Mouse (Mus musculus): ENCODE results near the gene Tinf2.

The Tinf2 gene

GRCm38 (mm10) chr14:55707397-55707796 is 25.8 kb upstream of the Tinf2 start:
- intact Hi-C loops (cut with DNase I): no loop called here

DNA sequence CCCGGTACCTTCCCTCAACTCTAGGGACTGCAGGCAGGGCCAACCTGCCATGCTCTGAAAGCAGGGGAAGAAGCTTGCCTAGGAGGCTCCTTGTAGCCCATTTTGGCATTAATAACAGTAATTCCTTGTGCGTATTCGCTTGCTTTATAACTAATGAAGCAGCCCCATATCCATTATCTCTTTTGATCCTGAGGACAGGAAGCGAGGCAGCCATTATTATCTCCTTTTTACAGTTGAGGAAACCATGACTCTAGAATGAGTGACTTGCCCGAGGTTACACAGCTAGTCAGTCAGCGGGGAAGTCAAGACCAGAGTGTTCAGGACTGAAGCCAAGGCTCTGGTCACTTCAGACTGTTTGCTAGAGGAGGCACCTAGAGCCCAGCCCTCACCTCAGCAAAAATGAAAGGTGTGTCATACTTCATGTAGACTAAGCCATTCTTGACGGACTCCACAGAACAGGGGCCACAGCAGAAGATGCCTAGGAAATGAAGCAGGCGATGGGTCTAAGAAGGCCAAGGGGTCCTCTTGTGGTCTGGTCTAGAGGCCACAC is 24.5 kb upstream of the Tinf2 start:
- intact Hi-C loops (cut with DNase I): no loop called here

DNA sequence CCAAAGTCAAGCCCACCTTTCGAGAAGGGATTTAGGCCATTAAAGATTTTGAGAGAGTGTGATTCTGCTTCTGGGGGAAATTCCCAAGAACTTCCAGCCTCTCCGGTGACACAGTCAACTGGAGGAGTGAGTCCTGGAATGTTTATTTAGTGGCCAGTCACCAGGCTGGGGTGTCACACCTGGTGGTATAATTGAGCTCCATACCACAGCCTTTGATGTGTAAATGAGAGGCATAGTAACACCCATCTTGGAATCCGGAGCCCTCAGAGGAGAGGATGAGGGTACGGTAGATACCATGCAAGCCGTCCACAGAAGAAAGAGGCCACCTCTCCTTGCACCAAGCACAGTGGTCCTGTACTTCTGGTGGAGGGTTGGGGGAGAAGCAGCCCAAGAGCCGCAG is 21.1 kb upstream of the Tinf2 start:
- intact Hi-C loops (cut with DNase I): no loop called here

- intact Hi-C loops (cut with DNase I): no loop called here
Observed at GRCm38 (mm10) chr14:55701131-55701530, 19.5 kb upstream of the Tinf2 start.

- intact Hi-C loops (cut with DNase I): no loop called here
Observed at GRCm38 (mm10) chr14:55697226-55697625, 15.6 kb upstream of the Tinf2 start.

DNA sequence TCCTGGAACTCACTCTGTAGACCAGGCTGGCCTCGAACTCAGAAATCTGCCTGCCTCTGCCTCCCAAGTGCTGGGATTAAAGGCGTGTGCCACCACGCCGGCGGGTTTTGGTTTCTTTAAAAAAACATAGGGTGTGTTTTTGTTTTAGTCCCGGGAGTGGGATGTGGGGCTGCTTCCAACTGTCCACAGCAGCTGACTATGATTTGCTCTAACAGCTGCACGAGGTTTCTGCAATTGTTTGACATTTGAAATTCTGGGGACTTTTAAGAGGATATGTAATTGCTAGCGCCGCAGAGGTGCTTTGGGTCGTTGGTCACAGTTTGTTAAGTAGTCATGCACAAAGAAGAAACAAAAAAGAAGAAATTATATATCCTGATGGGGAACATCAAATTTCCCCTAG is 7.8 kb upstream of the Tinf2 start:
- intact Hi-C loops (cut with DNase I): no loop called here

GRCm38 (mm10) chr14:55682118-55682493 is 486 bp upstream of the Tinf2 start:
- intact Hi-C loops (cut with DNase I): no loop called here

DNA sequence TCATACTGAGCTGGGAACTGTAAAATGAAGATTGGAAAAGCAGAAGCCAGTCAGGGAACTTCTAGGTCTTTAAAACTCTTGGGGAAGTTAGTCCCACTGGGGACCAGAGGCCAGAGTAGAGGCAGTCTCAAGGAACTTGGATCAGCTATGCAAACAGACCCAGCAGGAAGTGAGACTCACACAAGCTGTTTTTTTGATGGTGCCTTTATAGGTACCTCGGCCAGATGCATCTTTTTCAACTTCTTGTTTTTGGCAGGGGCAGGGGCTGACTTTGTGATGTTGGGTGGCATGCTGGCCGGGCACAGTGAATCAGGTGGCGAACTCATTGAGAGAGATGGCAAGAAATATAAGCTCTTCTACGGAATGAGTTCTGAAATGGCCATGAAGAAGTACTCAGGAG is 4.0 kb downstream of the Tinf2 start:
- intact Hi-C loops (cut with DNase I): no loop called here

- intact Hi-C loops (cut with DNase I): loop anchor here (5.0 kb wide), 1 partner anchor 35 kb away; the partner anchor contains the start of genes Gm49378 and Ipo4
Observed at GRCm38 (mm10) chr14:55672741-55673060, 8.9 kb downstream of the Tinf2 start.

- intact Hi-C loops (cut with DNase I): loop anchor here (5.0 kb wide), 1 partner anchor 35 kb away; the partner anchor contains the start of genes Gm49378 and Ipo4
Observed at GRCm38 (mm10) chr14:55671833-55672740, 9.5 kb downstream of the Tinf2 start, which contains the start of the genes Gmpr2 and Nedd8. TSS of gene Gmpr2 (plus strand) at chr14:55671941. TSS of gene Nedd8 (minus strand) at chr14:55672124.

GRCm38 (mm10) chr14:55671486-55671832 is 10.2 kb downstream of the Tinf2 start:
- intact Hi-C loops (cut with DNase I): loop anchor here (5.0 kb wide), 1 partner anchor 34 kb away; the partner anchor contains the start of genes Gm49378 and Ipo4

- intact Hi-C loops (cut with DNase I): no loop called here
Observed at GRCm38 (mm10) chr14:55660636-55661035, 21.0 kb downstream of the Tinf2 start.

DNA sequence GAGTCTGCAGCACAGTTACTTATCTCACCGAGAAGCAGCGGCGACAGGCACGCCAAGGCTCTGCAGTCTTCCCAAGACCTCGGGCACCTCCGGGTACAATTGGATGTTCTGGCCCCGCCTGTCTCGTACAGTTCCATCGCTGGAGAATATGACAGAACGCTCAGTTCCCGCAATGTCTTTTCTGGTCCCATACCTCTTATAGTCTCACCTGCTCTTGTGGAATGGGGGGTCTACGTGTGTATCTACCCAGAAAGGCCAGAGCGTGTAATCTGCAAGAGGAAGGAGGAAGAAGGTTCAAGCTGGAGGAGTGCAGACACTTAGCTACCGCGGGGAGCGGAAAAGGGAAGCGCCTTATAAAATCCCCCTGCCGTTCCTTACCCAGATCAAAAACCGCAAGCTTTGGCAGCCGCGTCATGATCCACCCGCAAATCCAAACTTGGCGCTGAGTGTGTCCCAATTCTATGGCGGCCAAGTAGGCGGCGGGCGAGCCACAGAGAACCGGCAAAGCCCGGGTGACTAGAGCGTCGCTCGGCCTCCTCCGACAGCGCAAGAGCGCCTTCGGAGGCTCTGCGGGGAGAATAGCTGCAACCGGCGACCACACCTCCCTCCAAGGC is 21.6 kb downstream of the Tinf2 start, which contains the start of gene Mdp1:
TSS of gene Mdp1 (minus strand) at position 549 of the 614 bp plus-strand sequence.
- intact Hi-C loops (cut with DNase I): no loop called here

GRCm38 (mm10) chr14:55658011-55658410 is 23.6 kb downstream of the Tinf2 start:
- intact Hi-C loops (cut with DNase I): no loop called here

GRCm38 (mm10) chr14:55656935-55657334 is 24.7 kb downstream of the Tinf2 start:
- intact Hi-C loops (cut with DNase I): no loop called here

DNA sequence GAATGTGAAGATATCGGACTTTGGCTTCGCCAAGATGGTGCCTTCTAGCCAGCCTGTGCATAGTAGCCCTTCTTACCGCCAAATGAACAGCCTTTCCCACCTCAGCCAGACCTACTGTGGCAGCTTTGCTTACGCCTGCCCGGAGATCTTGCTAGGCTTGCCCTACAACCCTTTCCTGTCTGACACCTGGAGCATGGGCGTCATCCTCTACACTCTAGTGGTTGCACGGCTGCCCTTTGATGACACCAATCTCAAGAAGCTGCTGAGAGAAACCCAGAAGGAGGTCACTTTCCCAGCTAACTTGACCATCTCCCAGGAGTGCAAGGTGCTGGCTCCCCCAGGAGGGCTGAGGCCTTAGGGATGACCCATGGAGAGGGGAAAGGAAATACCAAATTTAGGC is 30.1 kb downstream of the Tinf2 start:
- intact Hi-C loops (cut with DNase I): no loop called here

GRCm38 (mm10) chr14:55649884-55650283 is 31.7 kb downstream of the Tinf2 start, which contains the start of gene Tssk4:
TSS of gene Tssk4 (plus strand) at chr14:55650184.
- intact Hi-C loops (cut with DNase I): no loop called here

GRCm38 (mm10) chr14:55644261-55644888 is 37.2 kb downstream of the Tinf2 start:
- intact Hi-C loops (cut with DNase I): no loop called here

- intact Hi-C loops (cut with DNase I): no loop called here
Observed at GRCm38 (mm10) chr14:55643060-55643907, 38.3 kb downstream of the Tinf2 start, which contains the start of gene Tm9sf1. TSS of gene Tm9sf1 (minus strand) at chr14:55643806.

- intact Hi-C loops (cut with DNase I): no loop called here
Observed at GRCm38 (mm10) chr14:55642679-55643059, 39.0 kb downstream of the Tinf2 start.

- intact Hi-C loops (cut with DNase I): no loop called here
Observed at GRCm38 (mm10) chr14:55641291-55641690, 40.3 kb downstream of the Tinf2 start.

All from adrenal gland (tissue).